Mouse (Mus musculus): ENCODE measurements at regions not wholly inside any gene's neighbourhood (a gene's known extent, or its start where the extent isn't known, plus 50 kb on each side); places are given as distances from the start of the nearest gene placed in this dataset.

- no peak for TF ChIP-seq CTCF (IDR thresholded peaks at IDR 0.05; ENCODE audit: low read depth)
- TF ChIP-seq EP300 (IDR thresholded peaks at IDR 0.05; ENCODE audit: low read depth): no peak
These were observed 243.0 kb upstream of the Mocs1 start for GRCm38 (mm10) chr17:49185052-49185612.

Data from heart, postnatal 0 days (tissue).